Mouse (Mus musculus): Measurements from ENCODE around the gene Smg7. TPM values are rescaled to one million over a fixed set of nuclear protein-coding genes. Genes with fewer than 3 reads are reported as not detected.

The Smg7 gene
- polyA plus RNA-seq, 1 experiment from 2014 or later: 29.5 TPM

DNA sequence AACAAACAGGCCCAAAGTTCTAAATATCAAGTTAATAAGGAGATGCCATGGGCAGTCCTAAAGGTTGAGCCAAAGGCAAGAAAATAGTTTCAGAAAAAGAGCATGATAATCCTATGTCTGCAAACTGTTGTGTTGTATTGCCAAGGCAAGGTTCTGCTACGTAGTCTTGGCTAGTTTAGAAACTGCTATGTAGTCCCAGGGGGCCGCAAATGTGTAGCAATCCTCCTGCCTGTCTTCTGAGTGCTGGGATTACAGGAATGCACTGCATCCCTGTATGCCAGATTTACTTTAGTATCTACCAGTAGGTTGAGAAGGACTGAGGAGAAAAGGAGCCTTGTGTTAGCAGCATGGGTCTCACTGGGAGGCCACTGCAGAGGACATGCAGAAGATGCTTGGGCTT is 55.6 kb downstream of the Smg7 start:
- ATAC-seq (replicated peaks; ENCODE audit: low FRiP score): no peak
- H3K27me3 ChIP-seq (replicated peaks; ENCODE audit: control insufficient read depth, insufficient read depth, low read length): no peaks in the 10 kb centered on the region
- H3K4me3 ChIP-seq (ENCODE audit: low read depth, low read length): no peak overlapping the region
- no peak overlapping the region for H3K9ac ChIP-seq (ENCODE audit: low read depth, low read length)
- H3K27ac ChIP-seq (ENCODE audit: low read depth, low read length): no peak overlapping the region
- no peaks in the 10 kb centered on the region for H3K4me1 ChIP-seq (replicated peaks; ENCODE audit: control insufficient read depth, insufficient read depth, low read length)
- WGBS: 89% methylated on average over 2 of the region's 2 CpGs
- H3K4me2 ChIP-seq: no peak overlapping the region
- no peaks in the 10 kb centered on the region for H3K9me3 ChIP-seq (ENCODE audit: control insufficient read depth, low read length)
- peaks cover 54% of the 10 kb centered on the region for H3K36me3 ChIP-seq (ENCODE audit: control insufficient read depth, insufficient read depth, low read length)
- DNase-seq (ENCODE audit: low spot score): no peak

DNA sequence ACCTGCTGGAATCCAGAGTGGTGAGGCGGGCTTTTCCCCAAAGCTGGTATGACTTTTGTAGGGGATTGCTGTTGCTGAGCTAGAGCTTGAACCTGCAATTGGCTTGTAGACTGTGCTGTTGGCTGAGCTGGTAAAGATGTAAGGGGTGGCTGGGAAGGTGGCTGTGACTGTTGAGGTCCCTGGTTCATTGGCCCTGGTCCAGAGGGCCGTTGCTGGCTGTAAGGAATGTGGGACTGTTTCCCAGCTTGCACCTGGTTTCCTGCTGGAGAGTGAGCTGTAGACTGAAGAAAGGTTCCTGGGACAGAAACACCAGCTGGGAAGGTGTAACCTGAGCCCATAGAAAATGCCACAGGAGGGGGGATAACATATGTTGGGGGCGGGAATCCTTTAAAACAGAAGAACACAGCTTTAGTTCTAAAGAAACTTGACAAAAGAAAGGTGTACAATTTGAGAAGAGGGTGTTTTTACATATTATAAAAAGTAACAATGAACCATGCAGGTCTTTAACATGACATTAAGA is 57.2 kb downstream of the Smg7 start:
- no peak overlapping the region for H3K9ac ChIP-seq (ENCODE audit: low read depth, low read length)
- 88% methylated on average over 3 of the region's 3 CpGs for WGBS
- no peak overlapping the region for H3K27ac ChIP-seq (ENCODE audit: low read depth, low read length)
- no peaks in the 10 kb centered on the region for H3K4me1 ChIP-seq (replicated peaks; ENCODE audit: control insufficient read depth, insufficient read depth, low read length)
- no peak overlapping the region for H3K4me2 ChIP-seq
- H3K4me3 ChIP-seq (ENCODE audit: low read depth, low read length): no peak overlapping the region
- H3K9me3 ChIP-seq (ENCODE audit: control insufficient read depth, low read length): no peaks in the 10 kb centered on the region
- DNase-seq (ENCODE audit: low spot score) (no peak), ATAC-seq (replicated peaks; ENCODE audit: low FRiP score) (no peak)
- peaks cover 52% of the 10 kb centered on the region for H3K36me3 ChIP-seq (ENCODE audit: control insufficient read depth, insufficient read depth, low read length)
- H3K27me3 ChIP-seq (replicated peaks; ENCODE audit: control insufficient read depth, insufficient read depth, low read length): no peaks in the 10 kb centered on the region

GRCm38 (mm10) chr1:152844634-152845033 is 57.8 kb downstream of the Smg7 start:
- H3K27ac ChIP-seq (ENCODE audit: low read depth, low read length): no peak overlapping the region
- H3K4me3 ChIP-seq (ENCODE audit: low read depth, low read length): no peak overlapping the region
- ATAC-seq (replicated peaks; ENCODE audit: low FRiP score): no peak
- H3K4me1 ChIP-seq (replicated peaks; ENCODE audit: control insufficient read depth, insufficient read depth, low read length): no peaks in the 10 kb centered on the region
- H3K27me3 ChIP-seq (replicated peaks; ENCODE audit: control insufficient read depth, insufficient read depth, low read length): no peaks in the 10 kb centered on the region
- no peaks in the 10 kb centered on the region for H3K9me3 ChIP-seq (ENCODE audit: control insufficient read depth, low read length)
- DNase-seq (ENCODE audit: low spot score): no peak
- H3K9ac ChIP-seq (ENCODE audit: low read depth, low read length): no peak overlapping the region
- 86% methylated on average over 1 of the region's 1 CpGs for WGBS
- peaks cover 55% of the 10 kb centered on the region for H3K36me3 ChIP-seq (ENCODE audit: control insufficient read depth, insufficient read depth, low read length)
- no peak overlapping the region for H3K4me2 ChIP-seq

DNA sequence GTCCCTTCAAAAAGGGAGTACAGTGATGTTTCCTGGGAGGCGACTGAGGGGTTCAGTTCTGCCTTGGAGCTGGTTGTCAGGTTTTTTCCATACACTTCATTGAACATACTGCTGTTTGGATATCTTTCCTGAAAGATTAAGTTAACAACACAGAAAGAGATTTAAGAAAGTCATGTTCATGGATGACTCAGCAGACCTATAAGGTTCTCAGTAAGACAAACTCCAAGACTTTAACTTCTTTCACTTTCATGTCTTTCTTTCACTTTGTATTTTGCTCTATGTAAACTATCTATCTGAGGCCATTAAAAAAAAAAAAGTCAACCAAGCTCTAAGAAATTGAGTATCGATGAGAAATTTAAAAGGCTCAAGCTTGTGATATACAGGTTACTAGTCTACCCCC is 61.4 kb downstream of the Smg7 start:
- Histone ChIP-seq H3K4me2 (no peak overlapping the region), H3K27me3 (replicated peaks; ENCODE audit: control insufficient read depth, insufficient read depth, low read length) (no peaks in the 10 kb centered on the region), H3K4me1 (replicated peaks; ENCODE audit: control insufficient read depth, insufficient read depth, low read length) (no peaks in the 10 kb centered on the region), H3K9ac (ENCODE audit: low read depth, low read length) (no peak overlapping the region), H3K4me3 (ENCODE audit: low read depth, low read length) (no peak overlapping the region), H3K36me3 (ENCODE audit: control insufficient read depth, insufficient read depth, low read length) (peaks cover 43% of the 10 kb centered on the region), H3K9me3 (ENCODE audit: control insufficient read depth, low read length) (no peaks in the 10 kb centered on the region), H3K27ac (ENCODE audit: low read depth, low read length) (no peak overlapping the region)
- no peak for DNase-seq (ENCODE audit: low spot score)
- 93% methylated on average over 2 of the region's 2 CpGs for WGBS
- no peak for ATAC-seq (replicated peaks; ENCODE audit: low FRiP score)

DNA sequence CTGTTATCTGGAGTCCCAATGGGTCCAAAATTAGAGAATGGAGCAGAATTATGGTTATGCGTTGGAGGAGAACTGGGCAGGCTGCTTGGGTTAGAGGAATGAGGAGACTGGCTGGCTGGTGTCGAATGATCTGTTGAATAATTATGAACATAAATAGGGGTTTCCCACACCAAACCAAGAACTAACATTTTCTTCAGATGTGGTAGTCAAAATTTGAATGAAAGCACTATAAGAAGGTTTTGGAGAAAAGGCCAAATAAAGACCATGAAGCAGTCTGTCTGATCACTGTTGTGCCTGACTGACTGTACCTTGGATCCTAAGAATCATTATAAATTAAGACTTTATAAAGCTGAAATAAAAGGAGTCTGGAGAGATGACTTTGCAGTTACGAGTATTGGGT is 62.1 kb downstream of the Smg7 start:
- ATAC-seq (replicated peaks; ENCODE audit: low FRiP score) (no peak), DNase-seq (ENCODE audit: low spot score) (no peak)
- Histone ChIP-seq H3K27ac (ENCODE audit: low read depth, low read length) (no peak overlapping the region), H3K4me1 (replicated peaks; ENCODE audit: control insufficient read depth, insufficient read depth, low read length) (no peaks in the 10 kb centered on the region), H3K4me3 (ENCODE audit: low read depth, low read length) (no peak overlapping the region), H3K4me2 (no peak overlapping the region), H3K9me3 (ENCODE audit: control insufficient read depth, low read length) (no peaks in the 10 kb centered on the region), H3K9ac (ENCODE audit: low read depth, low read length) (no peak overlapping the region), H3K27me3 (replicated peaks; ENCODE audit: control insufficient read depth, insufficient read depth, low read length) (no peaks in the 10 kb centered on the region), H3K36me3 (ENCODE audit: control insufficient read depth, insufficient read depth, low read length) (peaks cover 42% of the 10 kb centered on the region)
- 85% methylated on average over 3 of the region's 3 CpGs for WGBS

- Histone ChIP-seq H3K27ac (ENCODE audit: low read depth, low read length) (no peak overlapping the region), H3K9me3 (ENCODE audit: control insufficient read depth, low read length) (no peaks in the 10 kb centered on the region), H3K27me3 (replicated peaks; ENCODE audit: control insufficient read depth, insufficient read depth, low read length) (no peaks in the 10 kb centered on the region), H3K9ac (ENCODE audit: low read depth, low read length) (no peak overlapping the region), H3K4me2 (no peak overlapping the region), H3K4me1 (replicated peaks; ENCODE audit: control insufficient read depth, insufficient read depth, low read length) (no peaks in the 10 kb centered on the region), H3K36me3 (ENCODE audit: control insufficient read depth, insufficient read depth, low read length) (peaks cover 31% of the 10 kb centered on the region), H3K4me3 (ENCODE audit: low read depth, low read length) (no peak overlapping the region)
- 91% methylated on average over 12 of the region's 12 CpGs for WGBS
- DNase-seq (ENCODE audit: low spot score): no peak
- ATAC-seq (replicated peaks; ENCODE audit: low FRiP score): no peak
Measured at GRCm38 (mm10) chr1:152838841-152839240, 63.6 kb downstream of the Smg7 start.

DNA sequence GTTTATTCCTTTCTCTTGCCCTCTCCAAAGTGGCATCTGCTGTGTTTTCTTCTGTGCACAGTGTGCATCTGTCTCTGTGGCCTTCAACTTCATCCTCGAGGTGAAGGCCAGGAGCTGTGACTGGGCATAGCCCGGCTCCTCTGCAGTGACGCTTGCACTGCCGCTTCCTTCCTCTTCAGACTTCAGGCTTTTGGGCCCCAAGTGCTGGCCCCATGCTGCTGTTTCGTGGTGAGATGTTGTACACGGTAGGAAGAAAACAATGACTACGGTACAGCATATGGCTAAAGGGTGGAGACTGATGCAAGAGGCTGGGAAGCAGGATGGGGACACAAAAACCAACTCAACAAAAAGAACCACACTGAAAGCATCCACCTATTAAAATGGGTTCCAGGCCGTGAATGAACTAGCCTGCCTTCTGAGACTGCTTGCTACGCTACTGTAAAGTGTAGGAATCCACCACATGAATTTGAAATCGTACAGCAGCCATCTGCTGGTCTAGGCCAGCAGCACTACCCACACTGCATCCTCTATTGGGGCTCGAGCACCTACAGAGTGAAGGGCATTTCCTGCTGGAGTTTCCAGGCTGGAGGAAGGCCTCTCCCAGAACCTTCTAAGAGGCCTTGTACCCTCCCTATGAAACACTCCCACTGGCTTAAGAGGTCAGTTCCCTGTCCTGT is 64.3 kb downstream of the Smg7 start:
- peaks cover 24% of the 10 kb centered on the region for H3K36me3 ChIP-seq (ENCODE audit: control insufficient read depth, insufficient read depth, low read length)
- no peak overlapping the region for H3K9ac ChIP-seq (ENCODE audit: low read depth, low read length)
- no peaks in the 10 kb centered on the region for H3K27me3 ChIP-seq (replicated peaks; ENCODE audit: control insufficient read depth, insufficient read depth, low read length)
- ATAC-seq (replicated peaks; ENCODE audit: low FRiP score) (no peak), DNase-seq (ENCODE audit: low spot score) (no peak)
- H3K4me2 ChIP-seq: no peak overlapping the region
- WGBS: 75% methylated on average over 10 of the region's 11 CpGs
- no peaks in the 10 kb centered on the region for H3K9me3 ChIP-seq (ENCODE audit: control insufficient read depth, low read length)
- no peaks in the 10 kb centered on the region for H3K4me1 ChIP-seq (replicated peaks; ENCODE audit: control insufficient read depth, insufficient read depth, low read length)
- no peak overlapping the region for H3K4me3 ChIP-seq (ENCODE audit: low read depth, low read length)
- no peak overlapping the region for H3K27ac ChIP-seq (ENCODE audit: low read depth, low read length)

- no peak for DNase-seq (ENCODE audit: low spot score)
- peaks cover 11% of the 10 kb centered on the region; the same call in 1 of the 2 replicates for H3K36me3 ChIP-seq (ENCODE audit: control insufficient read depth, insufficient read depth, low read length)
- H3K4me3 ChIP-seq (ENCODE audit: low read depth, low read length): no peak overlapping the region
- H3K9ac ChIP-seq (ENCODE audit: low read depth, low read length): no peak overlapping the region
- H3K27me3 ChIP-seq (replicated peaks; ENCODE audit: control insufficient read depth, insufficient read depth, low read length): no peaks in the 10 kb centered on the region
- no peak overlapping the region for H3K27ac ChIP-seq (ENCODE audit: low read depth, low read length)
- ATAC-seq (replicated peaks; ENCODE audit: low FRiP score): no peak
- no peak overlapping the region for H3K4me2 ChIP-seq
- H3K9me3 ChIP-seq (ENCODE audit: control insufficient read depth, low read length): no peaks in the 10 kb centered on the region
- no peaks in the 10 kb centered on the region for H3K4me1 ChIP-seq (replicated peaks; ENCODE audit: control insufficient read depth, insufficient read depth, low read length)
- 91% methylated on average over 3 of the region's 3 CpGs for WGBS
Measured at GRCm38 (mm10) chr1:152835061-152835460, 67.4 kb downstream of the Smg7 start.

DNA sequence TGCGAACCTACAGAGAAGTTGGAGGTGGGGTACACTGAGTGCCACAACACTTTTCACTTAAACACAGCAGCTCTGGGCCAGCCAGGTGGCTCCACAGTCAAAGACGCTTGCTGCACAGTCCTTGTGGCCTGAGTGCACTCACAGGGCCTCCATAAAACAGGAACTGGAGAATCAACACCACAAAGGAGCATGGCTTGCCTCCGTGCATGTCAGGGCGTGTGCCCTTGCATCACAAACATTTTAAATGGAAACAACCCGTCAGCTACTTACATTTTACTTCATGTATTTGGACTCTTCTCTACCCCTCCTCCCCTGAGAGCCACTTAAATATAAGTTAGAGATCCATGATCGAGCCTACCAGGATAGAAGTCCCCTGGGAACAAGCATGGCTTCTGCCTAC is 70.1 kb downstream of the Smg7 start:
- DNase-seq (ENCODE audit: low spot score): no peak
- Histone ChIP-seq H3K4me3 (ENCODE audit: low read depth, low read length) (no peak overlapping the region), H3K9ac (ENCODE audit: low read depth, low read length) (no peak overlapping the region), H3K4me2 (no peak overlapping the region), H3K27ac (ENCODE audit: low read depth, low read length) (no peak overlapping the region), H3K36me3 (ENCODE audit: control insufficient read depth, insufficient read depth, low read length) (0 out of 2 replicates have a peak, but pooled peaks cover 5% of the 10 kb centered on the region), H3K27me3 (replicated peaks; ENCODE audit: control insufficient read depth, insufficient read depth, low read length) (no peaks in the 10 kb centered on the region), H3K9me3 (ENCODE audit: control insufficient read depth, low read length) (no peaks in the 10 kb centered on the region), H3K4me1 (replicated peaks; ENCODE audit: control insufficient read depth, insufficient read depth, low read length) (no peaks in the 10 kb centered on the region)
- 84% methylated on average over 6 of the region's 6 CpGs for WGBS
- ATAC-seq (replicated peaks; ENCODE audit: low FRiP score): no peak

Data from liver, embryonic 11.5 days (tissue).